Mouse (Mus musculus): ENCODE data around the gene Hmgn2.

The Hmgn2 gene

DNA sequence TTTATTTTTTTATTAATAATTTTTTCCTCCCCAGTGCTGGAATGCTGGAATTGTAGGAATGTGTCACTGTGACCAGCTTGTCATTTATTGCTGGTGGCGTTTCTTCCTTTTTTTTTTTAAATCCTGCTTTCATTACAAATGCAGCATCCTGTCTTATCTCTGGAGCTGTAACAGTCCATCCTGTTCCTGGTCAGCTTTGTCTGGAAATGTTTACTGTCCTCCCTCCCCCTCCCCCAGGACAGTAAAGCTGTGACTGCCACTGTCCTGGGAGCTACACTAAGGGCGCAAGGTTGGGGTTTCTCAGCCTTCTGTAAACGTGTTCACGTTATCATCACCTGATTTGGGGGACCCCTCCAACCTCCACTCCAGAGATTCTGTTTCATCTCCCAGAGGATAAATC is 43.2 kb downstream of the Hmgn2 start:
- DNase-seq (ENCODE audit: low spot score in 2 of 2) = no peak

DNA sequence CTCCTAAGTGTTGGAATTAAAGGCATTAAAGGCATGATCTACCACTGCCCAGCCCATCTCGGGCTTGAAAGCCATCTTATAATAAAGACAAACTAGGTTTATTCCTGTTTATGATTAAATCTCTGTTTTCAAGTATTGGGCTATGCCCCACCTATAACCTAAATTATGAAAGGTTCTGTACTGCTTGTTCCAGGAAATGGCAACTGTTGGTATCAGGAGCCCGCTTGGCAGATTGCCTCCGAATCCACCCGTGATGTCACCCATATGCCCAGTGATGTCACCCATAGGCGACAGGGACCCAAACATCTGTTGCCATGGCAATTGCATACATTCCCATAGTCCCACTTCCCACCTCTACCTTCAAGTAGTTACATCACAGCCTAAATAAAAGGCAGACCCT is 44.7 kb downstream of the Hmgn2 start:
- DNase-seq (ENCODE audit: low spot score in 2 of 2) = no peak

DNA sequence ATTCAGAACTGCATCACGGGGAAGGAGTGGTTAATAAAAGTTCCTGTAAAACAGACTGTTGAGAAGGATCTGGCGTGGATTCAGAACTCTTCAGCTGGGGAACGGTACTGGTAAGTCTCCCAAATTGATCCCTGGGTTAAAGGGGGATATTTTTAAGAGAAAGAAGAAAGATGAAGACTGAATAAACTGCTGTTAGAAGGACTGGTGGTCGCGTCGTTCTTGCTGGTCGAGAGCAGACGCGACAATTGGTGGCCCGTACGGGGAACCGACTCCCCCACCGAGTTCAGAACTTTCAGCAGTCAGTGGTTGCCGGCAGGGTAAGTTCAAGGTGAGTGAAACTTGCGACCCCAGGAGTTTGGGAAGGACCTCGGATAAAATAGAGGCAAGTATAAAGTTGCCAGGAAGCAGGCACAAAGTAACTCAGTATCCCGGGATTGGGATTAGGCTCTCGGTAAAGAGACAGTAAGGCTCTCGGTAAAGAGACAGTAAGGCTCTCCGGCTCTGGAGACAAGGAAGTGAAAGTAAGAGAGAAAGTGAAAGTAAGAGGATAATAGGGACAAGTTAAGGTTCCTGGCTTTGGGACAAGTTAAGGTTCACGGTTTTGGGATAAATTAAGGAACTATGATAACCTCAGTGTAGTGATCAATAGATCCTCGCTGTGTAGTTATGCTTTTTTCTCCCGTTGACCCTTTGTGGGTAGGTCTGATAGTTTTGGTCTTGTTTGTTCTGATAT is 50.2 kb downstream of the Hmgn2 start:
- peak; percentile 45 to 57 for DNase-seq (ENCODE audit: low spot score in 2 of 2)
